Mouse (Mus musculus): ENCODE results near the gene Man2b2.

The Man2b2 gene

GRCm38 (mm10) chr5:36855180-36855579 lies 24.7 kb upstream of the Man2b2 start:
- Histone ChIP-seq H3K36me3 (ENCODE audit: control insufficient read depth, insufficient read depth, low read length, poor library complexity, severe bottlenecking) (no peaks in the 10 kb centered on the region), H3K27me3 (ENCODE audit: control insufficient read depth, insufficient read depth, low read length, poor library complexity, severe bottlenecking) (no peaks in the 10 kb centered on the region)
- no peak for DNase-seq (ENCODE audit: low read depth, low spot score)

GRCm38 (mm10) chr5:36851572-36851971 lies 21.1 kb upstream of the Man2b2 start:
- no peak for DNase-seq (ENCODE audit: low read depth, low spot score)
- H3K36me3 ChIP-seq (ENCODE audit: control insufficient read depth, insufficient read depth, low read length, poor library complexity, severe bottlenecking) = no peaks in the 10 kb centered on the region
- H3K27me3 ChIP-seq (ENCODE audit: control insufficient read depth, insufficient read depth, low read length, poor library complexity, severe bottlenecking) = no peaks in the 10 kb centered on the region

GRCm38 (mm10) chr5:36844490-36844889 lies 14.0 kb upstream of the Man2b2 start:
- H3K36me3 ChIP-seq (ENCODE audit: control insufficient read depth, insufficient read depth, low read length, poor library complexity, severe bottlenecking) = no peaks in the 10 kb centered on the region

GRCm38 (mm10) chr5:36841701-36842100 lies 11.2 kb upstream of the Man2b2 start:
- no peaks in the 10 kb centered on the region for H3K36me3 ChIP-seq (ENCODE audit: control insufficient read depth, insufficient read depth, low read length, poor library complexity, severe bottlenecking)
- no peak for DNase-seq (ENCODE audit: low read depth, low spot score)

More at GRCm38 (mm10) chr5:36844490-36844889, 14.0 kb upstream of the Man2b2 start:
- no peaks in the 10 kb centered on the region for H3K27me3 ChIP-seq (ENCODE audit: control insufficient read depth, insufficient read depth, low read length, poor library complexity, severe bottlenecking)
- no peak for DNase-seq (ENCODE audit: low read depth, low spot score)

GRCm38 (mm10) chr5:36840092-36840491 lies 9.6 kb upstream of the Man2b2 start:
- no peak for DNase-seq (ENCODE audit: low read depth, low spot score)
- no peaks in the 10 kb centered on the region for H3K27me3 ChIP-seq (ENCODE audit: control insufficient read depth, insufficient read depth, low read length, poor library complexity, severe bottlenecking)
- no peaks in the 10 kb centered on the region for H3K36me3 ChIP-seq (ENCODE audit: control insufficient read depth, insufficient read depth, low read length, poor library complexity, severe bottlenecking)

More at GRCm38 (mm10) chr5:36841701-36842100, 11.2 kb upstream of the Man2b2 start:
- H3K27me3 ChIP-seq (ENCODE audit: control insufficient read depth, insufficient read depth, low read length, poor library complexity, severe bottlenecking) = no peaks in the 10 kb centered on the region

- H3K36me3 ChIP-seq (ENCODE audit: control insufficient read depth, insufficient read depth, low read length, poor library complexity, severe bottlenecking) = no peaks in the 10 kb centered on the region
- no peak for DNase-seq (ENCODE audit: low read depth, low spot score)
These were observed 9.1 kb upstream of the Man2b2 start for GRCm38 (mm10) chr5:36839602-36840001.

GRCm38 (mm10) chr5:36839032-36839431 lies 8.6 kb upstream of the Man2b2 start:
- Histone ChIP-seq H3K36me3 (ENCODE audit: control insufficient read depth, insufficient read depth, low read length, poor library complexity, severe bottlenecking) (no peaks in the 10 kb centered on the region), H3K27me3 (ENCODE audit: control insufficient read depth, insufficient read depth, low read length, poor library complexity, severe bottlenecking) (no peaks in the 10 kb centered on the region)
- DNase-seq (ENCODE audit: low read depth, low spot score) = no peak

More at GRCm38 (mm10) chr5:36839602-36840001, 9.1 kb upstream of the Man2b2 start:
- no peaks in the 10 kb centered on the region for H3K27me3 ChIP-seq (ENCODE audit: control insufficient read depth, insufficient read depth, low read length, poor library complexity, severe bottlenecking)

GRCm38 (mm10) chr5:36835933-36836332 lies 5.5 kb upstream of the Man2b2 start:
- peak; percentile 82 for DNase-seq (ENCODE audit: low read depth, low spot score)
- Histone ChIP-seq H3K36me3 (ENCODE audit: control insufficient read depth, insufficient read depth, low read length, poor library complexity, severe bottlenecking) (no peaks in the 10 kb centered on the region), H3K27me3 (ENCODE audit: control insufficient read depth, insufficient read depth, low read length, poor library complexity, severe bottlenecking) (no peaks in the 10 kb centered on the region)

- no peak for DNase-seq (ENCODE audit: low read depth, low spot score)
- H3K36me3 ChIP-seq (ENCODE audit: control insufficient read depth, insufficient read depth, low read length, poor library complexity, severe bottlenecking) = no peaks in the 10 kb centered on the region
These were observed 819 bp upstream of the Man2b2 start for GRCm38 (mm10) chr5:36831272-36831671.

GRCm38 (mm10) chr5:36829098-36829497 lies 1.4 kb downstream of the Man2b2 start:
- Histone ChIP-seq H3K36me3 (ENCODE audit: control insufficient read depth, insufficient read depth, low read length, poor library complexity, severe bottlenecking) (no peaks in the 10 kb centered on the region; the same call in 1 of the 2 replicates), H3K27me3 (ENCODE audit: control insufficient read depth, insufficient read depth, low read length, poor library complexity, severe bottlenecking) (no peaks in the 10 kb centered on the region)
- no peak for DNase-seq (ENCODE audit: low read depth, low spot score)

More at GRCm38 (mm10) chr5:36831272-36831671, 819 bp upstream of the Man2b2 start:
- no peaks in the 10 kb centered on the region for H3K27me3 ChIP-seq (ENCODE audit: control insufficient read depth, insufficient read depth, low read length, poor library complexity, severe bottlenecking)

GRCm38 (mm10) chr5:36822907-36823306 lies 7.5 kb downstream of the Man2b2 start:
- Histone ChIP-seq H3K27me3 (ENCODE audit: control insufficient read depth, insufficient read depth, low read length, poor library complexity, severe bottlenecking) (no peaks in the 10 kb centered on the region), H3K36me3 (ENCODE audit: control insufficient read depth, insufficient read depth, low read length, poor library complexity, severe bottlenecking) (peaks cover 3% of the 10 kb centered on the region)
- DNase-seq (ENCODE audit: low read depth, low spot score) = no peak

GRCm38 (mm10) chr5:36820142-36820541 lies 10.3 kb downstream of the Man2b2 start:
- DNase-seq (ENCODE audit: low read depth, low spot score) = peak; percentile 70
- Histone ChIP-seq H3K36me3 (ENCODE audit: control insufficient read depth, insufficient read depth, low read length, poor library complexity, severe bottlenecking) (peaks cover 3% of the 10 kb centered on the region), H3K27me3 (ENCODE audit: control insufficient read depth, insufficient read depth, low read length, poor library complexity, severe bottlenecking) (no peaks in the 10 kb centered on the region)

GRCm38 (mm10) chr5:36819742-36820141 lies 10.7 kb downstream of the Man2b2 start:
- DNase-seq (ENCODE audit: low read depth, low spot score) = no peak
- Histone ChIP-seq H3K27me3 (ENCODE audit: control insufficient read depth, insufficient read depth, low read length, poor library complexity, severe bottlenecking) (no peaks in the 10 kb centered on the region), H3K36me3 (ENCODE audit: control insufficient read depth, insufficient read depth, low read length, poor library complexity, severe bottlenecking) (peaks cover 3% of the 10 kb centered on the region)

GRCm38 (mm10) chr5:36817738-36818137 lies 12.7 kb downstream of the Man2b2 start:
- DNase-seq (ENCODE audit: low read depth, low spot score) = no peak
- no peaks in the 10 kb centered on the region for H3K27me3 ChIP-seq (ENCODE audit: control insufficient read depth, insufficient read depth, low read length, poor library complexity, severe bottlenecking)
- peaks cover 3% of the 10 kb centered on the region for H3K36me3 ChIP-seq (ENCODE audit: control insufficient read depth, insufficient read depth, low read length, poor library complexity, severe bottlenecking)

- Histone ChIP-seq H3K27me3 (ENCODE audit: control insufficient read depth, insufficient read depth, low read length, poor library complexity, severe bottlenecking) (no peaks in the 10 kb centered on the region), H3K36me3 (ENCODE audit: control insufficient read depth, insufficient read depth, low read length, poor library complexity, severe bottlenecking) (peaks cover 5% of the 10 kb centered on the region)
- DNase-seq (ENCODE audit: low read depth, low spot score) = peak; percentile 79
These were observed 15.9 kb downstream of the Man2b2 start for GRCm38 (mm10) chr5:36814554-36814953.

- peak; percentile 75 for DNase-seq (ENCODE audit: low read depth, low spot score)
- Histone ChIP-seq H3K36me3 (ENCODE audit: control insufficient read depth, insufficient read depth, low read length, poor library complexity, severe bottlenecking) (peaks cover 2% of the 10 kb centered on the region), H3K27me3 (ENCODE audit: control insufficient read depth, insufficient read depth, low read length, poor library complexity, severe bottlenecking) (no peaks in the 10 kb centered on the region)
These were observed 19.0 kb downstream of the Man2b2 start for GRCm38 (mm10) chr5:36811413-36811812.

Measured in splenic B cell, adult 2 months (primary cell).